Mouse (Mus musculus) megakaryocyte progenitor cell, adult 5-6 weeks (primary cell): Measurements from ENCODE around the gene Zp2. TPM values are rescaled to one million over a fixed set of nuclear protein-coding genes. Genes with fewer than 3 reads are reported as not detected.

Source experiments
- ATAC-seq: replicated peaks from 2 replicates; pipeline ENCODE4 v1.8.0; 2016; ENCODE audit warnings: mild to moderate bottlenecking, moderate TSS enrichment, inconsistent platforms; ENCODE audit not compliant: poor library complexity
- total RNA-seq, 2 experiments: library from RNA; stranded (forward) in 1 of 2; stranded (reverse) in 1 of 2; fragments of 157-497, 149-512 nt in 1 of 2; fragments of 200-1000 nt in 1 of 2; gene quantifications; 2 replicates each; pipeline versions ENCODE4 v1.2.3 to v1.2.4; 2015 to 2017

Zp2 gene
- not detected in 2 replicates for total RNA-seq (2015)
- total RNA-seq (2017): not detected in 2 replicates

DNA sequence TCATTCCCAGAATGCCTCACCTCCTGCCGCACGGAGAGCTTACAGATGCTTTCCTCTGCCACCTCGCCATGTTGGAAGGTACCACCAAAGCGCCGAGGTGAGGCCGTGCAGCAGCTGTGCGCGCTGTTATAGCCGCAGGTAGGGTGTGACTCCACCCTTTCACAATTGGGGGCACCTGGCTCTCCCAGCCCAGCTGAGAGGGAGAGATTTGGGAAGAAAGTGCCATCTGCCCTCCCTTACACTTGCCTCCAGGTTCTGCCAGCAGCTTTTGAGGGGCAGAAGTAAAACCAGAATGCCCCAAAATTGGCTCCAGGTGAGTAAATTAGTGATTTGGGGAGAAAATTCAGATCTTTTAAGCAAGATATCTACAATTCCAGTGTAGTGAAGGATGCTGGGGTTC is at the start of gene Zp2:
TSS of gene Zp2 (minus strand) at position 101 of the 400 bp plus-strand sequence.
- ATAC-seq: no peak

DNA sequence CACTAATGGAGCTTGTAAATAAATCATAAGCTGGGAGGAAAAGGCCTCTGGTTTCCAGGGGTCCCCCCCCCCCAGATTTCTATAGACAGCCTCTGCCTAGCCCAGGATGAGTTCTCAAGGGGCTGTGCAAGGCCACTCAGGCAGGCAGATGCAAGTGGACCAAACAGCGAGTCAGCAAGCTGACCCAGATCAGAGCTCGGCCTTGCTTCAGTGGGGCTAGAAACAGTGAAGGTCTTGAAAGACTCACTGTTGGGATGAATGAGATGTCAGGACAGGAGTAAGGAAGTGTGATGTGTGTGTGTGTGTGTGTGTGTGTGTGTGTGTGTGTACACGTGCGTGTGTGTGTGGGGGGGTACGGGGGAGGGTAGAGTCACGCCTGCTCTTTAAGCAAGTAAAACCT is 47.7 kb upstream of the Zp2 start:
- ATAC-seq: no peak

- ATAC-seq: no peak
Observed at GRCm38 (mm10) chr7:120192207-120192606, 47.1 kb upstream of the Zp2 start.

DNA sequence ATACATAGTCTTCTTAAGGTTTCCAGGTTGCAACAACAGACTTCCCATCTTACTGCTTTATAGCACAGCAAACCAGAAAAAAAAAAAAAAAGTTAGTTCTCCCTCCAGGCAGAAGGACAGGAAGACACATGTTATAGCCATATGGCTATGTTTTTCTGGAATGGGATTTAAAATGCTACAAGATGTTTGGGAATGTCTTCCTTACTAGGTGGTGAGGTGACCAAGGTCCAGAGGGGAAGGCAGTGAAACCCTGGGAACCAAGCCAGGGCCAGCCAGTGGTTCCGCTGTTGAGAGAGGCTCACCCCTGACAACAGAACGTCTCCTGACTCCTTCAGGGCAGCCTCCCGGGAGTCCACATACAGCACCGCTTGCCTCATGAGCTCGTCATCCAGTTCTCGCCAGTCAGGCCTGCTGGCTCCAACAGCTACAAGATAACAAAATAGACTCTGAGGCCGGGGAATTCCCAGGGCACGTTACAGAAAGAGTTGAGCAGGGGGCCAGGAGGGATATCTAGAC is 45.1 kb upstream of the Zp2 start:
- no peak for ATAC-seq

- ATAC-seq: no peak
Observed at GRCm38 (mm10) chr7:120189369-120190149, 44.5 kb upstream of the Zp2 start.

GRCm38 (mm10) chr7:120188946-120189345 is 43.9 kb upstream of the Zp2 start:
- no peak for ATAC-seq

- no peak for ATAC-seq
Observed at GRCm38 (mm10) chr7:120182891-120183290, 37.8 kb upstream of the Zp2 start.

- no peak for ATAC-seq
Observed at GRCm38 (mm10) chr7:120181401-120182230, 36.5 kb upstream of the Zp2 start.

DNA sequence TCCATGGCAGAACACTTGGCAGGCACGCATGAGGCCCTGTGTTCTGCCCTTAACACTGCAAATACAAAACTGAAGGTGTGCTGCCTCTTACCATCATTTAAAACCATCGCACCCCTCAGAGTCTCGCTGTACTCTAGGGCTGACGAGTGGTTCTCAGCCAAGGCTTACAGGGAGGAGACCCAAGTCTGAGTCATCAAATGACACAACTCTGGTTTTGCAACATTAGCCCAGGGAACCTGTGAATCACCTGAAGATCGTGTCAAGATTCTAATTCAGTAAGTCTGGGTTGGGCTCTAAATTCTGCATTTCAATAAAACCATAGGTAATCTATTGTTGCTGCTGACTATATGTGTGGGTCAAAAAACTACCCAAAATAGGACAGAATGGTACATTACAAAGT is 35.5 kb upstream of the Zp2 start:
- ATAC-seq: no peak

DNA sequence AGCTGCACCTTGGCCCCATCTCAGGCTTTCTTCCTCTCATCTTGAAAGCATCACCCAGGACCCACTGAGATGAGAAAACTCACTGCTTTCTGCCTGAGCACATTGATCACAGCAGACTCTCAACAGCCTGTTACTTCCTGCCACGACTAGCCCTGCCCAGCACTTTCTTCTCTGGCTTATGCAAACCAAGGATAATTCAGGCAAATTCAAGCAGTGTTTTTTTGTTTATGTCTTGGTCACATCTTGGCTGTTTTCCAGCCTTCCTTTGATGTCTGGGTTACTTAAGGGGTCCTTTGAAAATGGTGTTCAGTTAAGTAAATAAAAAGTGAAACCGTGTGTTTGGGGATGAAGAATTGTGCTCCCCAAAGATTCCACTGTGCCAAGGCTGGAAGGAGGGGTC is 33.8 kb upstream of the Zp2 start:
- ATAC-seq: no peak

GRCm38 (mm10) chr7:120177611-120178010 is 32.5 kb upstream of the Zp2 start:
- no peak for ATAC-seq

GRCm38 (mm10) chr7:120174723-120175504 is 29.8 kb upstream of the Zp2 start:
- no peak for ATAC-seq

DNA sequence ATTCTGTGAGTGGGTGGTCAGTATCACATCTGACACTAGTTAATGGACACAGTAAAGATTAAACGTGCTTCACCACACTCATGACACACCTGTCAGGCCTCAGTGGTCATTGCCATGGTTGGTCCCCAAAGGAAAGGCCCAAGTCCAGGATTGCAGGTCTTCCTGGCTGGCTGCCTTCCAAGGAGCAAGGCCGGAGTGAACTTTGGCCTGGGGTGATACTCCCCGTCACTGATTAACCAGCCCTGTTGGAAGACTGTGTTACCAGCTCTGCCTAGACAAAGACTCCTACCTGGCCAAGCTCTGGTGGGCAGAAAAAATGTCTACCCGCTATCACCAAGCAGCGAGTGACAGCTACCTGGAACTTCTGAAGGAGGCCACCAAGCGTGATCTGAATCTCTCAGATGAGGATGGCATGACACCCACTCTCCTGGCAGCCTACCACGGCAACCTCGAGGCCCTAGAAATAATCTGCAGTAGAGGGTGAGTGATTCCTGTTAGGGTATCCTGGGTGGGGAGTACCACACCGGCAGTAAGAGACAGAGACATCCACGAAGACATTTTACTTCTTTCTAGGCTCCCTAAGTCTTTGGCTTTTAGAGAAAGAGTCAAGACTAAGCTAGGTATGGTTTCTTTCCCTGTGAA is 28.6 kb upstream of the Zp2 start, which contains the start of gene Anks4b:
TSS of gene Anks4b (plus strand) at position 256 of the 642 bp plus-strand sequence.
- no peak for ATAC-seq

GRCm38 (mm10) chr7:120172188-120172700 is 27.2 kb upstream of the Zp2 start:
- ATAC-seq: no peak

DNA sequence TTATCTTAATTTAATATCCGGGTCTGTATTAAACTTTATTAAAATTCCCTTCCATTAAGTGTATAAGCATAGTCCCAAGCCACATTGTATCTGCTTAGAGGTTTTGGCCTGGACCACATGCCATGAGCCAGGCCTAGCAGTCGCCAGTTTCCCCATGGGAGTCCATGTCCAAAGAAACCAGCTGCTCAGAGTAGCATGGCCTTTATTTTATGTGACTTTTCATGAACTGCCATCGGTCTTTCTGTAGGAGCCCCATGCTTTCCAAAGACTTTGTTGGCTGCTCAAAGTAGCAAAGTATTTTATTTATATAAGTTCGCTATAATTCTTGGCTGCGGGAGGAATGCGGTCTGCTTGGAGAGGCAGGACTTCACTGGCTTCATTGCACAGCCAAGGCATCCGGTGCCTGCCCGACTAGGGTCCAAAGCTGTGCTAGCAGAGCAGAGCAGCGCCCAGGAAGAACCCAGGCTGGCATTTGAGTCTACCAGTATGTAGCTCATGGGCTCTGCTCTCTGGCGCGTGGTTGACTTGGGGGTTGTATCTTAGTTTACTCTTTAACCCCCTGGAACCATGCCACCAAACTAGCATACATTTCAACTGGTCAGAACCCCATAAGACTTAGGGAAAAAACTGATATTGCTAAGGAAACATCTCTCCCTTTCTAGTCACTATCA is 18.6 kb upstream of the Zp2 start:
- ATAC-seq: no peak

GRCm38 (mm10) chr7:120158121-120158613 is 13.1 kb upstream of the Zp2 start:
- ATAC-seq: no peak

DNA sequence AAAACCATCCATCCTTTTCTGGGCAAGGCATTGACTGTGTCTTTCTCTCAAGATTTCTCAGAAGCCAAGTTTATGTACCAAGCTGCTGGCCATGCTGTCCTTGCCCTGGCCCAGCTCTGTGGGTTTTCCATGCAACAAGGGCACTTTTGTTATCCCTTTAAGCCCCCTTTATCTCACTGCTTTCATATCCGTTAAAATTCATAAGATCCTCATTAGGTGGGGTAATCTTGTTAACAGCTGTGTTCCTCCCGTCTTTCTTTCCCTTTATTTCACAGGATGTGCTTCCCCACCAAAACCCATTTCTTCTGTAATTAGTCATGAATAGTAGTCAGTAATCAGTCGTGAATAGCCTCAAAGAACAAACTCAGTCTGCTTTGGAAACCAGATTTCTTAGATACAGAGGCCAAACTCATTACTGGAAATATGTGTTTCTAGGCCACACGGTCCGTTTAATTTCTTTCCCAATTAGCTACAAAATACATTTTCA is 12.5 kb upstream of the Zp2 start:
- no peak for ATAC-seq

GRCm38 (mm10) chr7:120156841-120157409 is 11.8 kb upstream of the Zp2 start:
- ATAC-seq: no peak

DNA sequence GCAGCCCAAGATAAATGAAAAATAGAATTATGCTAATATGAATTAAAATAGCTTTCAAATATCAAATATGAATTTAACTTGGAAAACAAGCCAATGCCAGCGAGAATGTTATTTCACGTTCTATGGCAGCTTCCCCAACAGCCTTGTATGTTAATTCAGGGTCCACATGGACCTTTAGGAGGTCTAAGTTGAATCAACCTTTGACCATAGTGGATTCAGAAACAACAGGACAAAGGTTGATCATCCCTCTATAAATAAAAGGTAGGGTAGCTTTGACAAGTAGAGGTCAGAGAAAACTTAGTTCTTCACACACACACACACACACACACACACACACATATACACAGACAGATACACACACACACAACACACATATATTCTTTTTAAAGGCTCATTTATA is 5.8 kb upstream of the Zp2 start:
- ATAC-seq: no peak
